Mouse (Mus musculus) heart, postnatal 0 days (tissue): ENCODE data around the gene Slc22a15.

Source experiments
- CTCF ChIP-seq: IDR thresholded peaks from 2 replicates; pipeline ENCODE4 v1.5.1; 2016; ENCODE audit warnings: antibody characterized with exemption, control low read depth, low read depth
- EP300 ChIP-seq: IDR thresholded peaks from 2 replicates; pipeline ENCODE4 v1.6.1; 2016; ENCODE audit warnings: antibody characterized with exemption, low read depth

DNA sequence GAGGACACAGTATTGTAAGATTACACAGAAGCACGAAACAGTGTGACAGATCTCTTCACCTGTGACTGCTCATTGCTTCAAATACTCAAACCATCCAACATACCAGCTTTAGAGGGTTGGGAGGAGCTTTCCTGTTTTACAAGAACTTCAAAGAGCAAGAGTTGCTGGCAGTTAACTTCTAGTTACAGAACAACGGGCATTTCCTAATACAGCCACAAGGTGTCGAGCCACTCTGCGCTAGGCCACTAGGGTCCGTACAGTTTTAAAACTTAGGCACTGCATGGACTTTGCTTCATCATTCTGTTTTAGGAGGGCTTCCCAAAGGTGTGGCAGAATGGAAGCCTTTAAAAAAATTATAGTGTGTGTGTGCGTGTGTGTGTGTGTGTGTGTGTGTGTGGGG is 43.4 kb downstream of the Slc22a15 start:
- TF ChIP-seq CTCF (peak; percentile 55), EP300 (no peak)
